Mouse (Mus musculus) heart, embryonic 12.5 days (tissue): Measurements from ENCODE around the gene Rhox4d. TPM values are rescaled to one million over a fixed set of nuclear protein-coding genes. Genes with fewer than 3 reads are reported as not detected.
"Not testable (repeated sequence)": the region's sequence is repeated elsewhere in the genome, so short reads cannot be mapped to it uniquely, and the experiment has no call there.

Experiments used
- ATAC-seq: fragments of 200-750 bp; cut with Nextera tagmentation; 2 replicates; pipeline ENCODE4 v1.8.0; 2017; ENCODE audit warnings: moderate TSS enrichment, moderate library complexity; ENCODE audit not compliant: insufficient number of reproducible peaks, low FRiP score
- H3K27ac ChIP-seq: fragments of 300-500 bp; sonication (generic); 2 replicates; pipeline ENCODE4 v1.5.1; 2016; ENCODE audit warnings: mild to moderate bottlenecking, moderate library complexity; ENCODE audit not compliant: poor library complexity, severe bottlenecking
- H3K27me3 ChIP-seq: fragments of 300-500 bp; sonication (generic); replicated peaks from 2 replicates; pipeline ENCODE4 v1.6.1; 2016; ENCODE audit warnings: mild to moderate bottlenecking, moderate library complexity
- H3K36me3 ChIP-seq: fragments of 300-500 bp; sonication (generic); 2 replicates; pipeline ENCODE4 v1.6.1; 2016; ENCODE audit warnings: mild to moderate bottlenecking, moderate library complexity
- H3K4me1 ChIP-seq: fragments of 300-500 bp; sonication (generic); replicated peaks from 2 replicates; pipeline ENCODE4 v1.6.1; 2016; ENCODE audit warnings: mild to moderate bottlenecking
- H3K4me2 ChIP-seq: fragments of 300-500 bp; sonication (generic); 2 replicates; pipeline ENCODE4 v1.6.1; 2016; ENCODE audit warnings: mild to moderate bottlenecking, moderate library complexity
- H3K4me3 ChIP-seq: fragments of 300-500 bp; sonication (generic); 2 replicates; pipeline ENCODE4 v1.5.1; 2016; ENCODE audit warnings: mild to moderate bottlenecking
- H3K9ac ChIP-seq: fragments of 300-500 bp; sonication (generic); 2 replicates; pipeline ENCODE4 v1.6.1; 2016; ENCODE audit warnings: mild to moderate bottlenecking, moderate library complexity
- H3K9me3 ChIP-seq: fragments of 300-500 bp; sonication (generic); replicated peaks from 2 replicates; pipeline ENCODE4 v1.6.1; 2016; ENCODE audit warnings: mild to moderate bottlenecking, moderate library complexity
- WGBS: fragments of 180-500 bp; shearing (Covaris S2); methylation state at CpG from one replicate; pipeline ENCODE4 v1.1.7; 2016; 5-methylcytosine and 5-hydroxymethylcytosine counted together
- polyA plus RNA-seq: library from polyadenylated mRNA; unstranded; fragments of >200 nt; fragmentation: Nextera tagmentation; extraction: Ambion mirVana; gene quantifications from 2 replicates; pipeline ENCODE4 v1.2.1, GENCODE M21; 2016

Rhox4d gene
- not detected in 2 replicates for polyA plus RNA-seq

DNA sequence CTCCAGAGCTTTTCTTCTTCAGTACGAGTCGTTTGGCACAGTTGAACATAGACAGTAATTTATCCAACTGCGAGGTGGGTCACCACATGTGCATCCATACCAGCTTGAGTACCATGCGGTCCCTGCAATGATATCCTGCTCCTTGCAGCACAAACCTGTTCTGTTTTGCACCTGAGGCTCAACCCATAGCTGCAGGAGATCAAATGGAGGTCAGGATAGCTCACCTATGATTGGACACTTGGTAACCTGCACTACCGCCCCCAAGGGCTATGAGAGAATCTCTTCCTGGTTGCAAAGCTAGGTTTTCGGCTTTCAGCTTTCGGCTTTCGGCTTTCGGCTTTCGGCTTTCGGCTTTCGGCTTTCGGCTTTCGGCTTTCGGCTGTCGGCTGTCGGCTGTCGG, at the start of gene Rhox4d:
Gene Rhox4d (plus strand): TSS at position 301 of the 400 bp plus-strand sequence.
- H3K4me3 ChIP-seq, H3K27ac ChIP-seq, H3K9ac ChIP-seq, H3K4me2 ChIP-seq, H3K4me1 ChIP-seq, H3K36me3 ChIP-seq, ATAC-seq, H3K9me3 ChIP-seq, H3K27me3 ChIP-seq: not testable (repeated sequence)
- 87% methylated on average over 15 of the region's 18 CpGs for WGBS

DNA sequence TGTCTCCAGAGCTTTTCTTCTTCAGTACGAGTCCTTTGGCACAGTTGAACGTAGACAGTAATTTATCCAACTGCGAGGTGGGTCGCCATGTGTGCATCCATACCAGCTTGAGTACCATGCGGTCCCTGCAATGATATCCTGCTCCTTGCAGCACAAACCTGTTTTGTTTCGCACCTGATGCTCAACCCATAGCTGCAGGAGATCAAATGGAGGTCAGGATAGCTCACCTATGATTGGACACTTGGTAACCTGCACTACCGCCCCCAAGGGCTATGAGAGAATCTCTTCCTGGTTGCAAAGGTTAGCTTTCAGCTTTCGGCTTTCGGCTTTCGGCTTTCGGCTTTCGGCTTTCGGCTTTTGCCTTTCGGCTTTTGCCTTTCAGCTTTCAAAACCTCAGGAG, 34.1 kb upstream of the Rhox4d start, which contains the start of gene Rhox4c:
Gene Rhox4c (plus strand): TSS at position 301 of the 400 bp plus-strand sequence.
- H3K9me3 ChIP-seq, H3K4me2 ChIP-seq, H3K36me3 ChIP-seq, H3K4me3 ChIP-seq, ATAC-seq, H3K4me1 ChIP-seq, H3K9ac ChIP-seq, H3K27me3 ChIP-seq, H3K27ac ChIP-seq: not testable (repeated sequence)
- WGBS, result 86% methylated on average over 14 of the region's 14 CpGs

DNA sequence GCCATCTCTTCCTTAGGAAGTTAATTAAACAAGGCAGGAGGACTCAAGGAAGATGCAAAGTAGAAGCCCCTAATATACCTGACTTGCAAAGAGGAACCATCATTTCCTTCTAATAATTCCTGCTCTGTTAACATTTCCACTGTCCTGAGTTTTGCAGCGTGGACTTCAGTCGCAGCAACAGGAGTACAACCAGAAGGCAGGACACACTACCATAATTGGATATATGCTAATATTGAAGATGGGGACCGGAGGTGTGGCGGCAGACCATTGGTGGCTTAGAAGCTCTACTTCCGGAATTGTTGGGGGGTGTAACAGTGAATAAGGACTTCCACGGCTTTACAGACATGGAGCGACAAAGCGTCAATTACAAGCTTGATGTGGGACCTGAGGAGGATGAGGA, 16.0 kb downstream of the Rhox4d start, which contains the start of gene Rhox2e:
Gene Rhox2e (plus strand): TSS at position 301 of the 400 bp plus-strand sequence.
- not testable (repeated sequence) for H3K4me2 ChIP-seq, H3K9ac ChIP-seq, H3K9me3 ChIP-seq, H3K27ac ChIP-seq, ATAC-seq, H3K4me1 ChIP-seq, H3K4me3 ChIP-seq, H3K36me3 ChIP-seq, H3K27me3 ChIP-seq
- 81% methylated on average over 3 of the region's 8 CpGs for WGBS

DNA sequence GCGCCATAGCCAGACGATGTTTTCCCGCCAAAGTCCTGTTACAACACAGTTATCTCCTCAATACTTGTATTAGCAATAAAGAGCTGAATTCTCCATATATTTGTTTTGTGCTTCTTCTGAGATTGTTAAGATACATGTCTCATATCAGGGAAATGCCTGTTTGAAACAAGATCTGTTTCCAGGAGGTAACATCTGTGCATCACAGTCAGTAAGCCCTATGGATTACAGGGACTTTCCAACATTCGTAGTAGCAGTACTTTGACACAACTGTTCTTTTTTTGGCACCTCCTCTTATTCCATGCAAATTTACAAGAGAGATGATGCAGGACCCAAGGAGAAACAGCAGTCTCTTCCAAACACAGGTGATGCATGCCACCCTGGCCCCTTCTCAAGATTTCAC, 27.6 kb downstream of the Rhox4d start, which contains the start of gene Rhox3e:
Gene Rhox3e (plus strand): TSS at position 301 of the 400 bp plus-strand sequence.
- not testable (repeated sequence) for H3K4me1 ChIP-seq, H3K27ac ChIP-seq, H3K9ac ChIP-seq, H3K4me3 ChIP-seq, ATAC-seq, H3K4me2 ChIP-seq, H3K9me3 ChIP-seq, H3K27me3 ChIP-seq, H3K36me3 ChIP-seq
- WGBS, result 56% methylated on average over 1 of the region's 4 CpGs

DNA sequence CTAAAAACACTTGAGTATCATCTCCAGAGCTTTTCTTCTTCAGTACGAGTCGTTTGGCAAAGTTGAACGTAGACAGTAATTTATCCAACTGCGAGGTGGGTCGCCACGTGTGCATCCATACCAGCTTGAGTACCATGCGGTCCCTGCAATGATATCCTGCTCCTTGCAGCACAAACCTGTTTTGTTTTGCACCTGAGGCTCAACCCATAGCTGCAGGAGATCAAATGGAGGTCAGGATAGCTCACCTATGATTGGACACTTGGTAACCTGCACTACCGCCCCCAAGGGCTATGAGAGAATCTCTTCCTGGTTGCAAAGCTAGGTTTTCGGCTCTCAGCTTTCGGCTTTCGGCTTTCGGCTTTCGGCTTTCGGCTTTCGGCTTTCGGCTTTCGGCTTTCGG, 43.0 kb downstream of the Rhox4d start, which contains the start of gene Rhox4e:
Gene Rhox4e (plus strand): TSS at position 301 of the 400 bp plus-strand sequence.
- 94% methylated on average over 10 of the region's 18 CpGs for WGBS
- H3K4me1 ChIP-seq, H3K4me3 ChIP-seq, H3K27ac ChIP-seq, H3K36me3 ChIP-seq, H3K4me2 ChIP-seq, H3K27me3 ChIP-seq, ATAC-seq, H3K9ac ChIP-seq, H3K9me3 ChIP-seq: not testable (repeated sequence)

Other genes with a start within 250 kb of the Rhox4d start
- not detected in 2 replicates for gene Rhox4a, start 249.0 kb upstream of the Rhox4d start, polyA plus RNA-seq
- not detected in 2 replicates for gene Rhox3a2, start 134.3 kb upstream of the Rhox4d start, polyA plus RNA-seq
- 0.38 TPM in 1 of 2 replicates, not detected in the other for gene Rhox4a2, start 123.5 kb upstream of the Rhox4d start, polyA plus RNA-seq
- gene Rhox2b, start 102.3 kb upstream of the Rhox4d start, polyA plus RNA-seq, result not detected in 2 replicates
- not detected in 2 replicates for gene Rhox4b, start 81.9 kb upstream of the Rhox4d start, polyA plus RNA-seq
- not detected in 2 replicates for gene Rhox2c, start 60.7 kb upstream of the Rhox4d start, polyA plus RNA-seq
- gene Rhox3c, start 55.8 kb upstream of the Rhox4d start, polyA plus RNA-seq, result not detected in 2 replicates
- gene Rhox4c, start 34.0 kb upstream of the Rhox4d start, polyA plus RNA-seq, result not detected in 2 replicates
- gene Rhox2d, start 20.9 kb upstream of the Rhox4d start, polyA plus RNA-seq, result not detected in 2 replicates
- not detected in 2 replicates for gene Rhox2e, start 16.1 kb downstream of the Rhox4d start, polyA plus RNA-seq
- not detected in 2 replicates for gene Rhox3e, start 27.7 kb downstream of the Rhox4d start, polyA plus RNA-seq
- not detected in 2 replicates for gene Rhox4e, start 43.1 kb downstream of the Rhox4d start, polyA plus RNA-seq
- gene Rhox2f, start 57.0 kb downstream of the Rhox4d start, polyA plus RNA-seq, result not detected in 2 replicates
- not detected in 2 replicates for gene Rhox3f, start 66.6 kb downstream of the Rhox4d start, polyA plus RNA-seq
- not detected in 2 replicates for gene Rhox4f, start 93.3 kb downstream of the Rhox4d start, polyA plus RNA-seq
- gene Rhox3g, start 114.3 kb downstream of the Rhox4d start, polyA plus RNA-seq, result not detected in 2 replicates
- gene Rhox2g, start 129.1 kb downstream of the Rhox4d start, polyA plus RNA-seq, result not detected in 2 replicates
- not detected in 2 replicates for gene Rhox4g, start 137.0 kb downstream of the Rhox4d start, polyA plus RNA-seq
- not detected in 2 replicates for gene Rhox3h, start 154.4 kb downstream of the Rhox4d start, polyA plus RNA-seq
- gene Rhox2h, start 158.9 kb downstream of the Rhox4d start, polyA plus RNA-seq, result not detected in 2 replicates